Comparison of ENCODE assay signal across 8 mouse cellular contexts in genomic region chr13:21924734-21925335, GRCm38 (mm10). TPM values are rescaled to one million over a fixed set of nuclear protein-coding genes. Genes with fewer than 3 reads are reported as not detected.
DNase-seq lines count a peak whose midpoint lies in the region; ATAC-seq and TF ChIP-seq lines count a peak whose summit lies in the region.

No protein-coding gene starts in this region.

- 11% methylated on average over 21 of the region's 21 CpGs for WGBS in lung, embryonic 16.5 days
- WGBS in lung, adult 2 months = 33% methylated on average over 21 of the region's 21 CpGs
- 9% methylated on average over 21 of the region's 21 CpGs for WGBS in hindbrain, embryonic 16.5 days
- WGBS in neural tube, embryonic 12.5 days = 2% methylated on average over 21 of the region's 21 CpGs

- no peak overlapping the region for H3K27ac ChIP-seq in lung, embryonic 16.5 days (ENCODE audit: low read length)
- H3K27ac ChIP-seq in hindbrain, embryonic 16.5 days (ENCODE audit: low read depth, low read length) = no peak overlapping the region
- H3K27ac ChIP-seq in neural tube, embryonic 12.5 days = no peak overlapping the region

- H3K36me3 ChIP-seq in lung, embryonic 16.5 days (ENCODE audit: control insufficient read depth, insufficient read depth, low read length) = no peaks in the 10 kb centered on the region
- no peaks in the 10 kb centered on the region for H3K36me3 ChIP-seq in hindbrain, embryonic 16.5 days (ENCODE audit: control insufficient read depth, insufficient read depth, low read length)
- no peaks in the 10 kb centered on the region for H3K36me3 ChIP-seq in neural tube, embryonic 12.5 days

- TF ChIP-seq POLR2A in lung, adult 2 months (IDR thresholded peaks at IDR 0.05; ENCODE audit: borderline replicate concordance, extremely low read depth, low read depth, low read length) = no peak

- no peak for DNase-seq in lung, adult 2 months
- no peak for DNase-seq in frontal cortex, adult 2 months (ENCODE audit: extremely low spot score in 1 of 2, low spot score in 1 of 2)
- DNase-seq in kidney, adult 8-10 months = no peak

- no peaks in the 10 kb centered on the region for H3K27me3 ChIP-seq in lung, embryonic 16.5 days (ENCODE audit: control insufficient read depth, insufficient read depth, low read depth, low read length)
- peaks cover 19% of the 10 kb centered on the region for H3K27me3 ChIP-seq in hindbrain, embryonic 16.5 days (replicated peaks; ENCODE audit: control insufficient read depth, insufficient read depth, low read length)
- H3K27me3 ChIP-seq in neural tube, embryonic 12.5 days (replicated peaks) = peaks cover 4% of the 10 kb centered on the region; the same call in 1 of the 2 replicates

- TF ChIP-seq CTCF in lung, adult 2 months (IDR thresholded peaks at IDR 0.05; ENCODE audit: insufficient read depth, low read length) = no peak

- H3K9ac ChIP-seq in lung, embryonic 16.5 days (ENCODE audit: low read length) = 0 out of 2 replicates have a peak overlapping the region, but pooled peaks have one; percentile 4
- H3K9ac ChIP-seq in hindbrain, embryonic 16.5 days (ENCODE audit: low read depth, low read length) = no peak overlapping the region
- no peak overlapping the region for H3K9ac ChIP-seq in neural tube, embryonic 12.5 days

- no peaks in the 10 kb centered on the region for H3K4me1 ChIP-seq in lung, embryonic 16.5 days (replicated peaks; ENCODE audit: control insufficient read depth, insufficient read depth, low read length)
- no peaks in the 10 kb centered on the region for H3K4me1 ChIP-seq in lung, adult 2 months (ENCODE audit: control insufficient read depth, insufficient read depth, low read length)
- H3K4me1 ChIP-seq in hindbrain, embryonic 16.5 days (ENCODE audit: control insufficient read depth, insufficient read depth, low read depth, low read length) = no peaks in the 10 kb centered on the region; the same call in 1 of the 2 replicates
- H3K4me1 ChIP-seq in neural tube, embryonic 12.5 days = 0 out of 2 replicates have a peak, but pooled peaks cover 3% of the 10 kb centered on the region

- H3K9me3 ChIP-seq in lung, embryonic 16.5 days (ENCODE audit: control insufficient read depth, low read length) = no peaks in the 10 kb centered on the region
- no peaks in the 10 kb centered on the region for H3K9me3 ChIP-seq in hindbrain, embryonic 16.5 days (ENCODE audit: control insufficient read depth, low read length)
- H3K9me3 ChIP-seq in neural tube, embryonic 12.5 days = no peaks in the 10 kb centered on the region

- no peak for ATAC-seq in lung, embryonic 16.5 days (ENCODE audit: low read depth)
- 0 out of 2 replicates have a peak, but pooled peaks have one; percentile 29 for ATAC-seq in common myeloid progenitor, adult 5-6 weeks (replicated peaks; ENCODE audit: low read depth, poor library complexity, severe bottlenecking)
- no peak for ATAC-seq in hindbrain, embryonic 16.5 days
- no peak for ATAC-seq in neural tube, embryonic 12.5 days (ENCODE audit: low FRiP score, low read depth)
- ATAC-seq in megakaryocyte, adult 5-6 weeks (ENCODE audit: poor library complexity, severe bottlenecking) = no peak

- H3K4me3 ChIP-seq in lung, embryonic 16.5 days (ENCODE audit: low read length) = peak overlapping the region; percentile 26
- no peak overlapping the region for H3K4me3 ChIP-seq in lung, adult 2 months (replicated peaks; ENCODE audit: extremely low read depth, low read depth, low read length)
- H3K4me3 ChIP-seq in hindbrain, embryonic 16.5 days (ENCODE audit: low read length) = peak overlapping the region; percentile 3; the same call in 1 of the 2 replicates
- no peak overlapping the region for H3K4me3 ChIP-seq in neural tube, embryonic 12.5 days

- peak overlapping the region; percentile 45 for H3K4me2 ChIP-seq in lung, embryonic 16.5 days (ENCODE audit: low read depth, low read length)
- H3K4me2 ChIP-seq in hindbrain, embryonic 16.5 days (ENCODE audit: low read length) = no peak overlapping the region
- 0 out of 2 replicates have a peak overlapping the region, but pooled peaks have one; percentile 5 for H3K4me2 ChIP-seq in neural tube, embryonic 12.5 days (replicated peaks)

RNA-seq across cellular contexts. Expression of gene Zfp184, which starts 20.1 kb away (rescaled TPM):
- 7.9 and 12.5 TPM in 2 replicates for polyA plus RNA-seq in lung, embryonic 16.5 days (2015; fragmentation: Nextera tagmentation; extraction: Ambion mirVana)
- 0.53 and 0.60 TPM in 2 replicates for polyA plus RNA-seq in lung, adult 2 months (2012; rRNA removed)
- total RNA-seq in common myeloid progenitor, adult 5-6 weeks (2017) = 13.1 and 13.9 TPM in 2 replicates
- polyA plus RNA-seq in hindbrain, embryonic 16.5 days (2015; fragmentation: Nextera tagmentation; extraction: Ambion mirVana) = 10.6 and 12.4 TPM in 2 replicates
- 19.1 and 19.4 TPM in 2 replicates for polyA plus RNA-seq in neural tube, embryonic 12.5 days (2016; fragmentation: Nextera tagmentation; extraction: Ambion mirVana)
- 0.23 and 0.36 TPM in 2 replicates for total RNA-seq in megakaryocyte, adult 5-6 weeks (2015)
- total RNA-seq in megakaryocyte, adult 5-6 weeks (2017) = 0.65 TPM in 1 of 2 replicates, not detected in the other
- 2.2 and 2.6 TPM in 2 replicates for polyA plus RNA-seq in frontal cortex, adult 2 months (2012; rRNA removed)

RNA-seq across cellular contexts. Expression of gene Pom121l2, which starts 56.2 kb away (rescaled TPM):
- polyA plus RNA-seq in lung, embryonic 16.5 days (2015; fragmentation: Nextera tagmentation; extraction: Ambion mirVana) = 0.16 and 0.18 TPM in 2 replicates
- not detected in 2 replicates for polyA plus RNA-seq in lung, adult 2 months (2012; rRNA removed)
- not detected in 2 replicates for total RNA-seq in common myeloid progenitor, adult 5-6 weeks (2017)
- polyA plus RNA-seq in hindbrain, embryonic 16.5 days (2015; fragmentation: Nextera tagmentation; extraction: Ambion mirVana) = not detected in 2 replicates
- not detected in 2 replicates for polyA plus RNA-seq in neural tube, embryonic 12.5 days (2016; fragmentation: Nextera tagmentation; extraction: Ambion mirVana)
- not detected in 2 replicates for total RNA-seq in megakaryocyte, adult 5-6 weeks (2015)
- total RNA-seq in megakaryocyte, adult 5-6 weeks (2017) = not detected in 2 replicates
- polyA plus RNA-seq in frontal cortex, adult 2 months (2012; rRNA removed) = not detected in 2 replicates

Comparison
In these comparisons a context has a peak if more than half of its experiments do, and no peak if none do; other contexts are left out.
1. H3K4me3 ChIP-seq: peak in lung, embryonic 16.5 days (single experiment) and hindbrain, embryonic 16.5 days (single experiment); none in lung, adult 2 months (single experiment) and neural tube, embryonic 12.5 days (single experiment).